Mouse (Mus musculus) heart, adult 2 months (tissue): ENCODE measurements at regions not wholly inside any gene's neighbourhood (a gene's known extent, or its start where the extent isn't known, plus 50 kb on each side); places are given as distances from the start of the nearest gene placed in this dataset.

Experiments
- CTCF ChIP-seq: fragments of 200-600 bp; IDR thresholded peaks from 2 replicates; pipeline ENCODE4 v1.8.1; 2022; ENCODE audit warnings: antibody characterized with exemption, mild to moderate bottlenecking, moderate library complexity
- EP300 ChIP-seq: fragments of 200-500 bp; IDR thresholded peaks from 2 replicates; pipeline ENCODE4 v1.6.1; 2011; ENCODE audit warnings: low read depth, low read length, control low read depth; ENCODE audit not compliant: insufficient read depth

- no peak for TF ChIP-seq EP300
- no peak for TF ChIP-seq CTCF
Measured at GRCm38 (mm10) chr1:105911714-105912113, 78.5 kb upstream of the Zcchc2 start.
